Mouse (Mus musculus) cerebellum, postnatal 14 days (tissue): ENCODE measurements around the gene Phf21a.
A peak's percentile ranks its signal among the peaks of the same experiment; 100 is the strongest.

Source experiments
- DNase-seq, 2 experiments: peaks; one replicate each; pipeline ENCODE4 v3.0.0; 2021; ENCODE audit warnings: mixed read lengths in 2 of 2

The Phf21a gene

GRCm38 (mm10) chr2:92182981-92183501 lies 90.1 kb downstream of the Phf21a start:
- DNase-seq: peak; percentile 78 to 80

DNA sequence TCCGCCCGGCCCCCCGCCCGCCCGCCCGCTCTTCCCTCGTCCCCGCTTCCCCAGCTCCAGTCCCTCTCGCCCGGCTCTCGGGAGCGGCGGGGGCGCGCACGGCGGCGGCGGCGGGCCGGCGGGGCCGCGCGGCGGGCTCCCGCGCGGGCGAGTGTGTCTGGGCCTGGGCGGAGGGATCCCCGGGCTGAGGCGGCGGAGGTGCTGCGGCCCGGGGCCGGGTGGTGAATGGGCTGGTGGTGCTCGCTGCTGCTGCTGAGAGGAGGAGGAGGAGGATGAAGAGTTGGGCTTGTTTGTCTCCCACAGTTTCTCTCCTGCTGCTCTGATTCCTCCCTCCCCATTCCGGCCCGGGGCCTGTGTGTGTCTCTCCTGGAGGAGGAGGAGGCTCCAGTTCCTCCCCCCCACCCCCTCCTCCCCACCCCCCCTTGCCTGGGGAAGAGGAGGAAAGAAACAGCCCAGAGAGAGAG lies 90.7 kb downstream of the Phf21a start:
- peak; percentile 95 to 96 for DNase-seq

- DNase-seq: peak; percentile 60 to 64
Observed at GRCm38 (mm10) chr2:92184077-92184921, 91.4 kb downstream of the Phf21a start.

DNA sequence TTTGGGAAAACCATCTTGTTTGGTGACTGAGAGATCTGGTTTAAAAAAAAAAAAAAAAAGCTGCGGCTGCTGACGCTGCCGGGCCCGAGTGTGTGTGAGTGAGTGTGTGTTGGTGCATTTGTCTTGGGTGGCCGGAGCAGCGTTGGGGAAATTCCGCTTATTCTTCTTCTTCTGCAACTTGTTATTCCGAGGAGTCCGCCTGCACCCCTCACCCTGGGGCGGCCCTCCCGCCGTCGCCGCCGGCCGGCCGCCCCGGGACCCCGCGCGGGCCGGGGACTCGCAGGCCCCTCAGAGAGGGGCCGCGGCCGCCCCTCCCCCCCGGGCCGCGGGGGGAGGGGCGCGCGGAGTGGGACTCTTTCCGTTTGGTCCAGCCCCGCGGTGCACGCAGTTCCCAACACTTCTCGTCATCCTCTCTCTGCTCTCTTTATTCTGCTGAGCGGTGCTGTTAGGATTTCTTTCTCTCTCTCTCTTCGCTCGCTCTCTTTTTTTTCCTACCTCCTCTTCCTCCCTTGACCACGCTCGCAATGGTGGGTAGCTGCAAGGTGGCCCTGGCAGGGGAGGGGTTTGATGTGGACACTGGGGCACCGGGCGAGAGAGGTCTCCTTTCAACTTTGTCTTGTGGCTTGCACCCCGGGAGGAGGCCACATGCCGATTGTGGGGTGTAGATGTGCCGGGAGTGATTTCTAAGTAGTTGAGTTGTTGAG lies 92.3 kb downstream of the Phf21a start:
- peak; percentile 59 for DNase-seq

GRCm38 (mm10) chr2:92185766-92186450 lies 93.0 kb downstream of the Phf21a start:
- DNase-seq: no peak

GRCm38 (mm10) chr2:92187061-92187460 lies 94.1 kb downstream of the Phf21a start:
- no peak for DNase-seq

DNA sequence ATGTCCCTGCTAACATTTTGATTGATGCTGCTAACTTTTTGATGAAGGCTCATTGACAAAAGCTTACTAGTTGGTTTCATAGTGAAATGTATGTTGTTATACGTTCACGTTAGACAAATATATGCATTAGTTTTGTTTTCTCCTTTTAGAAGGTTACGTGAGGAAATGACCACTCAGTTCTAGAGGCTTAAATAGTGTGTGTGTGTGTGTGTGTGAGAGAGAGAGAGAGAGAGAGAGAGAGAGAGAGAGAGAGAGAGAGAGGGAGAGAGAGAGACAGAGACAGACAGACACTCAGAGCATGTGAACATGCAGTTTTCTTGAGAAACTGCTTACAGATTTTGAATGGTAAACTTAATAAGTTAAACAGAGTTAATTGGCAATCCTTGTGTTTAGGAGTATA lies 95.8 kb downstream of the Phf21a start:
- no peak for DNase-seq

- no peak for DNase-seq
Observed at GRCm38 (mm10) chr2:92190960-92191359, 98.0 kb downstream of the Phf21a start.

- peak in 1 of 2 experiments; percentile 46 for DNase-seq
Observed at GRCm38 (mm10) chr2:92191826-92192581, 99.1 kb downstream of the Phf21a start.

DNA sequence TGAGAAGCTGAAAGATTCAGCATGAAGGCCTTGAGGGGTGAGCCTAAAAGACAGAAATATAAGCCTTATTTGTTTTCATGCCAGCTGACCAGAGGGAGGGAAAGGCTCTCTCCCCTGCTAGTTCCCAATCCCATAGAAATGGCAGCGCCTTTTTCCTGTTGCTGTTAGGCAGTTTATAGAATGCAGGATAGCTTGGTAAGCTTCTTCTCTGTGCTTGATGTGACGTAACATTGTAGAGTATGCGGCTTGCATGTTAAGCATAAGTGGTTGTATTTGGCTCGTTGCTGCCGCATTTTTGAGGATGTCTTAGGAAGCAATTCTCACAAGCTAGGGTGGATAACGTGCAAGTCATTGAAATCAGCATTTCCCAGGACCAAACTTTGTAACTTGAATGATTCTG lies 105.2 kb downstream of the Phf21a start:
- no peak for DNase-seq

GRCm38 (mm10) chr2:92198747-92199146 lies 105.8 kb downstream of the Phf21a start:
- no peak for DNase-seq

DNA sequence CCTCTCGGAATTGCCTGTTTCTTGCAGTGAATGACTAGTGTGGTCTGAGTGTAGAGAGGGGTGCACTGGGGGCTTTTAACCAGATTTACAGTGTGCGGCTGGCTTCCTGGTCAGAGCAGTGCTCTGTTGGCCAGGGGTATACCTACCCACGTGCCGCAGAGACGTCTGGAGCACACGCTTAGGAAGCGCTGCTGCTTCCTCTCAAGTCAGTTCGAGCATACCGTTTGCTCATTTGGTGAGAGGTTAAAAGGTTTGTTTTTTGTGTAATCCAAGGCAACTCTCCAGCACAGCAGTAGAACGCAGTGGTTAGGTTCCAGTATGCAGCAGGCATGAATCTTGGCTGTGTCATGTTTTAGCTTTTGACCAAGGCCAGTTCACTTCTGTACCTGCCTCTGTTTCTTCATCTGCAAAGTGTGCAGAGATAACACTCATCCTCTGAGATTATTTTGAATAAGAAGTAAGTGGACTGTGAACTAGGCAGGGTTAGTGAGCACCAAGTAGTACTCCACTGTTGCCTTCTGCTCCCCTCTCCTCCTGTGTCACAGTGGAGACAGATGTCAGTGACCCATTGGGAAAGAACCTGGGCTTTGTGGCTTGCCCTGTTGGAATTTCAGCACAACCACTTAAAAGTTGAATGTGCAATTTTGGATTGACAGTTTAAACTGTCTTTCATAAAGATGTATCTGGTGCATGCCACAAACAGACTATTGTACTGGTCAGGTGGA lies 106.8 kb downstream of the Phf21a start:
- no peak for DNase-seq

DNA sequence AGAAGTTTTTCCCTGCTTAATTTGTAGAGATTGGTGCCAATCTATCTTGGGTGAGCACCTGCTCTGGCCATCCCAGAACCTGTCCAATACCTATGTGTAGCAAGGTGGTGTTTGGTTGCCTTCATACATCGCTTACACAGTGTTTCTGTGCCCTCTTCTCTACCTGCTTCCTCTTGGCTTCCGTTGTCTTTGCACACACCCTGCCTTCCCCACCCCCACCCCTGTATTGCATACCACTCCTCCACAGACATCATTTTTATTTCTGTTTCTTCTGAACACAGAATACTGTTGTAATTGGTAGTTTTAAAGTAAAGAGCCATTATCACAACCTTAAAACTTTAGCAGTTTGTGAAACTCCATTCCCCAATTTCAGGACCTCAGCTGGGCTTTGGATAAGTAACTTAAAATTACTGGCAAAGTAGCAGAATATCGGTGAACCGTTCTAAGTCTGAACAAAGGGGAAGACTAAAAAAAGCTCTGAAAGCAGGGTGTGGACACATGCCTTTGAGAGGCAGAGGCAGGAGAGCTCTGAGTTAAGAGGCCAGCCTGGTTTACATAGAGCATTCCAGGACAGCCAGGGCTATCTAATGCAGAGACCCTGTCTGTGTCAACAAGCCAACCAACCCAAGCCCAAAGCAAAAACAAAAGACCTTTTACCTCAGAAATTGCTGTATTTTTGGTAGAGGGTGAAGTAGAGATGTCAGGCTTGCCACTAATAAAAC lies 109.6 kb downstream of the Phf21a start:
- no peak for DNase-seq

- DNase-seq: no peak
Observed at GRCm38 (mm10) chr2:92205010-92205639, 112.2 kb downstream of the Phf21a start.

- DNase-seq: no peak
Observed at GRCm38 (mm10) chr2:92210409-92210808, 117.5 kb downstream of the Phf21a start.

GRCm38 (mm10) chr2:92221431-92221830 lies 128.5 kb downstream of the Phf21a start:
- DNase-seq: no peak

DNA sequence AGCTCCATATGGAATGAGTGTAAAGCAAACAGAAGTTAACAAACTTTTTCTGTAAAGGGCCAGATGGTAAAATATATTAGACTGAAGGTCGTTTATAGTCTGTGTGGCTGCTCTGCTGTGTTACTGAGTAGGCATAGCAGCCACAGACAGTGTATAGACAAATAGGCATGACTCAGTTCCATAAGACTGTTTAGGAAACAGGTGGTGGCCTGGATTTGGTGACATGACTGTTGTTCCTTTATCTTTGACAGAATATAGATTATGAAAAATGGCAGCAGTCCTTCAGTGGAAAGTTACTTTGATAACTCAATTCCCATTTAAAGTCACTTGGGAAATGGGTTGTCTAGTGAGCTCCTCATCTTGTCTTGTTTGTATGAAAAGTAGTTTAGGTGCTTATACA lies 132.7 kb downstream of the Phf21a start:
- no peak for DNase-seq

- DNase-seq: no peak
Observed at GRCm38 (mm10) chr2:92229973-92230372, 137.1 kb downstream of the Phf21a start.

DNA sequence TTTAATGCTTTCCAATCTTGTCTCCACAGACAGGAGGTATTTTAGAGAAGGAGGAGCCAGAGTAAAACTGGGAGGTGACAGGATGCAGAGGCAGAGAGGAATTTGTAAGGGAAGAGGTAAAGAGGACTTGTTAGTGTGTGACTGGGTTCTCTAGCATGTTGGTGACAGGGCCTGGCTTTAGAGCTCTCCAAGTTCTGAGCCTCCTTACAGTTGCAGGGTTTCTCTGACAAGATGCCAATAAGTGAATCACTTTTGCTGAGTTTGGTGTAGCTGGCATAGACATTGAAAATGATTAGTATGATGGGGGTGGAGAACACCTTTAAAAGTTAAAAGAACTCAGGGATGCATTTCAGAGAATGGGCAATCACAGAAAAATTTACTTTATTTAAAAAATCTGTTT lies 138.8 kb downstream of the Phf21a start:
- DNase-seq: no peak

DNA sequence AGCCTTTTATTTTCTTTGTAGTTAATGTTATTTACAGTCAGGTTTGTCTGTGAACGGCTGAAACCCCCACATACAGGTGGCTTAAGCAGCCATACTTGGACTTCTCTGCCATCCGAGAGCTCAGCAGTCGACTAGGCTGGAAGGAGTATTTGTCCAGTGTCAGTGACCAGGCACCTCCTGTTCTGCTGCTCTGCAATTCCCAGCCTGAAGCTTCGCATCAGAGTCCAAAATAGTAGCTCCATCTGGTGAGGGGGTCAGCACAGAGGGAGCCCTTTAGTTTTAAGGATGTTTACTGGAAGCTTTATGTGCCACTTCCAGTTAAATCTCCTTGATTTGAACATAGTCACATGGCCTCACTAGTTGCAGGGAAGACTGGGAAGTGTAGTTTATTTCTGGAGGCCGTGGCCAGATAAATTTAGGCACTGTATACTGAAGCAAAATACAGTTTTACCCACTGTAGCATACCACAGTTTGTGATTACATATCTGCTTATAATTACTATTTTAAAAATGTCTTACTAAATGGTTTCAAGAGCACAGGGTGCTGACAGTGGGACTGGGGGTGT lies 141.9 kb downstream of the Phf21a start:
- peak in 1 of 2 experiments; percentile 25 for DNase-seq
